Mouse (Mus musculus): ENCODE measurements around the gene Cpxm1.

- TF ChIP-seq CTCF (IDR thresholded peaks at IDR 0.05; ENCODE audit: insufficient read depth, low read depth, low read length) (no peak), POLR2A (IDR thresholded peaks at IDR 0.05; ENCODE audit: insufficient read depth, low read depth, low read length) (no peak)
Observed at GRCm38 (mm10) chr2:130341220-130341580, 56.2 kb downstream of the Cpxm1 start.

All from olfactory bulb, adult 2 months (tissue).